Mouse (Mus musculus) activated CD4-positive, CD25-positive, alpha-beta regulatory T cell, adult 9 weeks (primary cell): Measurements from ENCODE around the gene Obp2b. TPM values are rescaled to one million over a fixed set of nuclear protein-coding genes. Genes with fewer than 3 reads are reported as not detected.

Experiments used
- polyA plus RNA-seq: library from polyadenylated mRNA; unstranded; fragments of 100-300 nt; shearing (Covaris generic); gene quantifications from one replicate; pipeline ENCODE4 v1.2.1, GENCODE M21; 2017

Obp2b gene
- polyA plus RNA-seq = not detected

DNA sequence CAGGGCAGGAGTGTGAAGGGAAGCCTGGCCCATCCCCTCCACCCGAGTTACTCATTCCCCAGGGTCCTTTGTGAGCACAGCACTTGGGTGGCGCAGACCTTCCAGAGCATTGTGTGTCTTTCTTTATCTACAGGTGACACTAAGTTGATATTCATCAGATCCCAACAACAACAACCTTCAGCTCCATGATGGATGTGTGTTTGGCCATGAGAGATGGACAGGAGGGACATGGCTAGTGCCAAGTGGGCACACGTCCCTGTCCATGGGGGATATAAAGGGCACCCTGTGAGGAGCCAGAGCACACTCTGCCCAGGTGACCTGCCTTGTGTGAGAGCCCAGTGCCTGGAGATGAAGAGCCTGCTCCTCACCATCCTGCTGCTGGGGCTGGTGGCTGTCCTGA, at the start of gene Obp2b:
TSS of gene Obp2b (plus strand) at position 301 of the 400 bp plus-strand sequence.

DNA sequence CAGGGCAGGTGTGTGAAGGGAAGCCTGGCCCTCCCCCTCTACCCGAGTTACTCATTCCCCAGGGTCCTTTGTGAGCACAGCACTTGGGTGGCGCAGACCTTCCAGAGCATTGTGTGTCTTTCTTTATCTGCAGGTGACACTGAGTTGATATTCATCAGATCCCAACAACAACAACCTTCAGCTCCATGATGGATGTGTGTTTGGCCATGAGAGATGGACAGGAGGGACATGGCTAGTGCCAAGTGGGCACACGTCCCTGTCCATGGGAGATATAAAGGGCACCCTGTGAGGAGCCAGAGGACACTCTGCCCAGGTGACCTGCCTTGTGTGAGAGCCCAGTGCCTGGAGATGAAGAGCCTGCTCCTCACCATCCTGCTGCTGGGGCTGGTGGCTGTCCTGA, 37.1 kb upstream of the Obp2b start, which contains the start of gene Obp2a:
TSS of gene Obp2a (plus strand) at position 301 of the 400 bp plus-strand sequence.

DNA sequence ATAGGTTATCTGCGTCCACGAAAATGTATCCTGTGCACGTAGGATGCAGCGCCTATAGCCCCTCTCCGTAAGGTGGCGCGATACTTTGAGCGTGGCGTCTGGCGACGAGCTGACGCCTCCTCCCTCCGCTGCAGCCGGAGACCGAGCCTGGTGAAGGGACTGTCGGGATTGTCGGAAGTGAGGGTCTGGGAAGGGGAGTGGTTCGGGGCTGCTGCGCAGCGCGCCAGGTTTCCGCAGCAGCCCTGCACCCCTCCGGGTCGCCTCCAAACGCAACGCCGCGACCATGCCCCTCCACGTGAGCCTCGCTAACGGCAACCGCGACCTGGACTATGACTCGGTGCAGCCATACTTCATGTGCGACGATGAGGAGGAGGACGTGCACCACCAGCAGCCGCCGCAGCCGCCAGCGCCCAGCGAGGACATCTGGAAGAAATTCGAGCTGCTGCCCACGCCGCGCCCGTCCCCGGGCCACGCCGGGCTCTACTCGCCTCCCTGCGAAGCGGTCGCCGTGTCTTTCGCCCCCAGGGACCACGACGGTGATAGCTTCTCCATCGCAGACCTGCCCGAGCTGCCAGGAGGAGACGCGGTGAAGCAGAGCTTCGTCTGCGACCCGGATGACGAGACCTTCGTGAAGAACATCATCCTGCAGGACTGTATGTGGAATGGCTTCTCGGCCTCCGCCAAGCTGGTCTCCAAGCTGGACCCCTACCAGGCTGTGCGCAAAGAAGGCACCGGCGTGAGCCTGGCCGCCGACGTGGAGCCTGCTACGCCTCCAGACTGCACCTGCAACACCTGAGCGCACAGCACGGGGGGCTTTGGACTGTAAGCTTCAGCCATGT, 29.9 kb upstream of the Obp2b start, which contains the start of gene Bmyc:
TSS of gene Bmyc (plus strand) at position 97 of the 839 bp plus-strand sequence.

DNA sequence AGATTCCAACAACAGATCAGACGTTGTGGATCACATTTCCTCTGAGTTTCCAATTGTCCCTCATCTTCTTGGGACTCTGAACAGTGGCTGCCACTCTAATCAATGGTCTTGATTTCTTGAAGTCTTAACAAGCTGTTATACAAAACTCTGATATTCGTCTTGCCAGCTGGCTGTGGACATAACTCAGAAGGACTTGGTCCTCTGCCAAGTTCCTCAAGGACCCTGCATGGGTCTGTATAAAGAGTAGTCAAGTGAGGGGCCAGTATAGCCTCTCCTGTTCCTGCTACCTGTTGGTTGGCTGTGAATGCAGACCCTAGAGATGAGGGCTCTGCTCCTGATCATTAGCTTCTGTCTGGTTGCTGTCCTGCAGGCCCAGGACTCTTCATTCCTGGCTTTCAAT, 28.5 kb downstream of the Obp2b start, which contains the start of gene Lcn3:
TSS of gene Lcn3 (plus strand) at position 301 of the 400 bp plus-strand sequence.

DNA sequence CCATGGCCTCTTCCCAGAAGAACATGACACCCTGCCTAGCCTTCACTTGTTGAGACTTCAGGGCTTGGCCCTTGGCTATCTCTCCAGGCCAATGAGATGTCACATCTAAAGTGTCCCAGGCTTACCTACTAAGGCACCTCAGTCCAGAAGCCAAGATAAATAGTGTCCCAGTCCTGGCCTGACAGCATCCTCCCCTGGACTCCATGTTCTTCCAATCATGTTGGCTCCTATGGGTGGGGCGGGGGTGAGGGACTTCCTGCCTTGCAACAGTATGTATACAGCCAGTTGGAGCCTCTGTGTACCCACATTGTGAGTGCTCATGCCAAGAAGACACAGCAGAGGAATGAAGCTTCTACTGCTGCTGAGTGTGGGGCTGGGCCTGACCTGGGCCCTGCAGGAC, 39.9 kb downstream of the Obp2b start, which contains the start of gene Lcn11:
TSS of gene Lcn11 (plus strand) at position 301 of the 400 bp plus-strand sequence.

DNA sequence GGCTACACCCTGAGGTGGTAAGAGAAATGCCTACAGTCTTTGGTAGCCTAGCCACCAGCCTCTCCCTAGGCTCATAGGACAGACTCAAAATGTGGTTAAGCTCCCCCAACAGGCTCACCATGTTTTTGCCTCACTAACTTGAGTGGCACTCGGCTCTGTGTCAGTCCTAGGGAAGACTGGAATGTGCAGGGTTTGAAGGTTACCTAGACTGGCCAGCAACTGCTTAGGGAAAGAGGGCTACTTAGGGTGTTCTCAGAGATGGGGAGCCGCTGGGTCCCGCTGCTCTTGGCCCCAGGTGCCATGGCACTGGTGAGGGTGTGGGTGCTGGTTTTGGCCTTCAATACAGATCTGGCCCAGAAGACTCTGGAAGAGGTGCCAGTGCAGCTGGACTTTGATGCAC, 45.1 kb downstream of the Obp2b start, which contains the start of gene Gm13539:
TSS of gene Gm13539 (plus strand) at position 301 of the 400 bp plus-strand sequence.

Other genes starting within 250 kb of the Obp2b start
- gene Lcn12, start 243.1 kb upstream of the Obp2b start, polyA plus RNA-seq = not detected
- gene Fbxw5, start 236.3 kb upstream of the Obp2b start, polyA plus RNA-seq = 115 TPM
- gene C8g, start 235.3 kb upstream of the Obp2b start, polyA plus RNA-seq = 10.0 TPM
- gene Traf2, start 190.1 kb upstream of the Obp2b start, polyA plus RNA-seq = 107 TPM
- 388 TPM for gene Edf1, start 179.2 kb upstream of the Obp2b start, polyA plus RNA-seq
- 1.6 TPM for gene Mamdc4, start 162.2 kb upstream of the Obp2b start, polyA plus RNA-seq
- gene Phpt1, start 161.8 kb upstream of the Obp2b start, polyA plus RNA-seq = 62.9 TPM
- gene Ajm1, start 155.3 kb upstream of the Obp2b start, polyA plus RNA-seq = 0.42 TPM
- gene Rabl6, start 128.5 kb upstream of the Obp2b start, polyA plus RNA-seq = 7.5 TPM
- not detected for gene Ccdc183, start 119.3 kb upstream of the Obp2b start, polyA plus RNA-seq
- gene Tmem141, start 115.0 kb upstream of the Obp2b start, polyA plus RNA-seq = 1.5 TPM
- 6.2 TPM for gene Fcna, start 109.0 kb upstream of the Obp2b start, polyA plus RNA-seq
- gene Lcn8, start 83.9 kb upstream of the Obp2b start, polyA plus RNA-seq = not detected
- not detected for gene Lcn5, start 79.1 kb upstream of the Obp2b start, polyA plus RNA-seq
- not detected for gene Lcn6, start 60.2 kb upstream of the Obp2b start, polyA plus RNA-seq
- gene Lcn10, start 54.3 kb upstream of the Obp2b start, polyA plus RNA-seq = not detected
- gene Obp2a, start 37.0 kb upstream of the Obp2b start, polyA plus RNA-seq = 1.1 TPM
- 166 TPM for gene Bmyc, start 30.3 kb upstream of the Obp2b start, polyA plus RNA-seq
- gene Lcn3, start 28.6 kb downstream of the Obp2b start, polyA plus RNA-seq = not detected
- gene Lcn11, start 40.0 kb downstream of the Obp2b start, polyA plus RNA-seq = not detected
- gene Gm13539, start 45.2 kb downstream of the Obp2b start, polyA plus RNA-seq = not detected
- not detected for gene Glt6d1, start 78.8 kb downstream of the Obp2b start, polyA plus RNA-seq
- not detected for gene Lcn9, start 86.1 kb downstream of the Obp2b start, polyA plus RNA-seq
- gene Sohlh1, start 110.2 kb downstream of the Obp2b start, polyA plus RNA-seq = 0.35 TPM
- gene Kcnt1, start 126.7 kb downstream of the Obp2b start, polyA plus RNA-seq = 0.26 TPM
- gene Camsap1, start 246.3 kb downstream of the Obp2b start, polyA plus RNA-seq = 6.0 TPM